Mouse (Mus musculus): Measurements from ENCODE around the gene Adam33. TPM values are rescaled to one million over a fixed set of nuclear protein-coding genes. Genes with fewer than 3 reads are reported as not detected.
"Not testable (repeated sequence)": the region's sequence is repeated elsewhere in the genome, so short reads cannot be mapped to it uniquely, and the experiment has no call there.

Adam33 gene
- polyA plus RNA-seq, 1 experiment from 2014 or later: 2.1 TPM

- no peak for ATAC-seq (replicated peaks)
- no peaks in the 10 kb centered on the region for H3K9me3 ChIP-seq
Measured at GRCm38 (mm10) chr2:131036757-131037156, 26.9 kb downstream of the Adam33 start.

GRCm38 (mm10) chr2:131036343-131036742 is 27.3 kb downstream of the Adam33 start:
- peaks cover 11% of the 10 kb centered on the region for H3K4me1 ChIP-seq
- H3K4me2 ChIP-seq: no peak overlapping the region
- no peak overlapping the region for H3K4me3 ChIP-seq
- H3K27me3 ChIP-seq (replicated peaks): peaks cover 15% of the 10 kb centered on the region
- no peaks in the 10 kb centered on the region for H3K36me3 ChIP-seq (replicated peaks)
- H3K9ac ChIP-seq: no peak overlapping the region
- ATAC-seq (replicated peaks): no peak
- H3K9me3 ChIP-seq: no peaks in the 10 kb centered on the region
- 88% methylated on average over 2 of the region's 2 CpGs for WGBS
- no peak overlapping the region for H3K27ac ChIP-seq

More at GRCm38 (mm10) chr2:131036757-131037156, 26.9 kb downstream of the Adam33 start:
- Histone ChIP-seq H3K9ac (no peak overlapping the region), H3K27ac (no peak overlapping the region), H3K4me3 (no peak overlapping the region), H3K36me3 (replicated peaks) (no peaks in the 10 kb centered on the region), H3K4me2 (no peak overlapping the region), H3K27me3 (replicated peaks) (peaks cover 18% of the 10 kb centered on the region), H3K4me1 (peaks cover 15% of the 10 kb centered on the region)

GRCm38 (mm10) chr2:131031406-131031805 is 32.2 kb downstream of the Adam33 start:
- H3K4me2 ChIP-seq; ATAC-seq (replicated peaks): not testable (repeated sequence)

GRCm38 (mm10) chr2:131030998-131031397 is 32.6 kb downstream of the Adam33 start:
- H3K4me3 ChIP-seq: no peak overlapping the region
- WGBS: 89% methylated on average over 1 of the region's 1 CpGs
- no peaks in the 10 kb centered on the region for H3K4me1 ChIP-seq
- H3K27ac ChIP-seq: no peak overlapping the region
- H3K36me3 ChIP-seq (replicated peaks): peaks cover 12% of the 10 kb centered on the region; the same call in 1 of the 2 replicates
- ATAC-seq (replicated peaks): no peak
- no peak overlapping the region for H3K9ac ChIP-seq
- no peaks in the 10 kb centered on the region for H3K27me3 ChIP-seq (replicated peaks)
- H3K9me3 ChIP-seq: no peaks in the 10 kb centered on the region
- H3K4me2 ChIP-seq: no peak overlapping the region

More at GRCm38 (mm10) chr2:131031406-131031805, 32.2 kb downstream of the Adam33 start:
- not testable (repeated sequence) for H3K4me1 ChIP-seq; H3K4me3 ChIP-seq; H3K27ac ChIP-seq; H3K9me3 ChIP-seq; H3K27me3 ChIP-seq (replicated peaks); H3K9ac ChIP-seq
- peaks cover 10% of the 10 kb centered on the region; the same call in 1 of the 2 replicates for H3K36me3 ChIP-seq (replicated peaks)
- 64% methylated on average over 1 of the region's 1 CpGs for WGBS

- Histone ChIP-seq H3K9me3 (no peaks in the 10 kb centered on the region), H3K36me3 (replicated peaks) (peaks cover 16% of the 10 kb centered on the region; the same call in 1 of the 2 replicates), H3K27me3 (replicated peaks) (no peaks in the 10 kb centered on the region), H3K4me2 (no peak overlapping the region), H3K4me1 (no peaks in the 10 kb centered on the region), H3K4me3 (no peak overlapping the region), H3K9ac (no peak overlapping the region), H3K27ac (no peak overlapping the region)
- no peak for ATAC-seq (replicated peaks)
- 99% methylated on average over 2 of the region's 2 CpGs for WGBS
Measured at GRCm38 (mm10) chr2:131030561-131030960, 33.1 kb downstream of the Adam33 start.

GRCm38 (mm10) chr2:131029065-131029935 is 34.3 kb downstream of the Adam33 start:
- H3K9ac ChIP-seq: no peak overlapping the region
- 81% methylated on average over 9 of the region's 9 CpGs for WGBS

GRCm38 (mm10) chr2:131026941-131027340 is 36.7 kb downstream of the Adam33 start:
- no peak for ATAC-seq (replicated peaks)

More at GRCm38 (mm10) chr2:131029065-131029935, 34.3 kb downstream of the Adam33 start:
- H3K4me1 ChIP-seq: no peaks in the 10 kb centered on the region
- H3K9me3 ChIP-seq: no peaks in the 10 kb centered on the region
- H3K4me2 ChIP-seq: no peak overlapping the region
- H3K4me3 ChIP-seq: no peak overlapping the region
- H3K27ac ChIP-seq: no peak overlapping the region
- H3K36me3 ChIP-seq (replicated peaks): peaks cover 24% of the 10 kb centered on the region; the same call in 1 of the 2 replicates
- no peak for ATAC-seq (replicated peaks)
- no peaks in the 10 kb centered on the region for H3K27me3 ChIP-seq (replicated peaks)

GRCm38 (mm10) chr2:131025230-131025629 is 38.4 kb downstream of the Adam33 start:
- 100% methylated on average over 2 of the region's 2 CpGs for WGBS
- peaks cover 43% of the 10 kb centered on the region for H3K36me3 ChIP-seq (replicated peaks)

More at GRCm38 (mm10) chr2:131026941-131027340, 36.7 kb downstream of the Adam33 start:
- Histone ChIP-seq H3K27me3 (replicated peaks) (no peaks in the 10 kb centered on the region), H3K9ac (no peak overlapping the region), H3K9me3 (no peaks in the 10 kb centered on the region), H3K4me2 (no peak overlapping the region), H3K4me1 (no peaks in the 10 kb centered on the region), H3K4me3 (no peak overlapping the region), H3K27ac (no peak overlapping the region), H3K36me3 (replicated peaks) (peaks cover 39% of the 10 kb centered on the region)
- WGBS: 87% methylated on average over 3 of the region's 3 CpGs

GRCm38 (mm10) chr2:131010566-131010965 is 53.0 kb downstream of the Adam33 start:
- Histone ChIP-seq H3K27me3 (replicated peaks) (no peaks in the 10 kb centered on the region), H3K36me3 (replicated peaks) (peaks cover 21% of the 10 kb centered on the region), H3K9me3 (no peaks in the 10 kb centered on the region), H3K27ac (no peak overlapping the region), H3K4me3 (no peak overlapping the region), H3K4me2 (no peak overlapping the region), H3K4me1 (no peaks in the 10 kb centered on the region), H3K9ac (no peak overlapping the region)
- ATAC-seq (replicated peaks): no peak
- 88% methylated on average over 1 of the region's 1 CpGs for WGBS

More at GRCm38 (mm10) chr2:131025230-131025629, 38.4 kb downstream of the Adam33 start:
- H3K4me1 ChIP-seq: no peaks in the 10 kb centered on the region
- ATAC-seq (replicated peaks): no peak
- no peak overlapping the region for H3K9ac ChIP-seq
- H3K9me3 ChIP-seq: no peaks in the 10 kb centered on the region
- H3K4me2 ChIP-seq: no peak overlapping the region
- no peak overlapping the region for H3K4me3 ChIP-seq
- no peak overlapping the region for H3K27ac ChIP-seq
- no peaks in the 10 kb centered on the region for H3K27me3 ChIP-seq (replicated peaks)

- Histone ChIP-seq H3K27me3 (replicated peaks) (no peaks in the 10 kb centered on the region), H3K36me3 (replicated peaks) (peaks cover 15% of the 10 kb centered on the region)
- 95% methylated on average over 2 of the region's 2 CpGs for WGBS
Measured at GRCm38 (mm10) chr2:131009123-131009522, 54.5 kb downstream of the Adam33 start.

More at GRCm38 (mm10) chr2:131009123-131009522, 54.5 kb downstream of the Adam33 start:
- no peak overlapping the region for H3K4me3 ChIP-seq
- H3K9me3 ChIP-seq: no peaks in the 10 kb centered on the region
- H3K9ac ChIP-seq: no peak overlapping the region
- H3K4me2 ChIP-seq: no peak overlapping the region
- ATAC-seq (replicated peaks): no peak
- H3K4me1 ChIP-seq: no peaks in the 10 kb centered on the region
- H3K27ac ChIP-seq: no peak overlapping the region

Measured in midbrain, embryonic 15.5 days (tissue).